Mouse (Mus musculus) kidney, embryonic 15.5 days (tissue): Measurements from ENCODE around the gene Rnft1. TPM values are rescaled to one million over a fixed set of nuclear protein-coding genes. Genes with fewer than 3 reads are reported as not detected.

Source experiments
- ATAC-seq: fragments of 200-750 bp; cut with Nextera tagmentation; replicated peaks from 2 replicates; pipeline ENCODE4 v1.8.0; 2017; ENCODE audit warnings: moderate TSS enrichment; ENCODE audit not compliant: low FRiP score
- H3K27ac ChIP-seq: fragments of 300-500 bp; sonication (generic); 2 replicates; pipeline ENCODE4 v1.5.1; 2015; ENCODE audit warnings: mild to moderate bottlenecking, inconsistent platforms
- H3K27me3 ChIP-seq: fragments of 300-500 bp; sonication (generic); 2 replicates; pipeline ENCODE4 v1.6.1; 2015; ENCODE audit warnings: inconsistent platforms
- H3K36me3 ChIP-seq: fragments of 300-500 bp; sonication (generic); 2 replicates; pipeline ENCODE4 v1.6.1; 2015; ENCODE audit warnings: inconsistent platforms
- H3K4me1 ChIP-seq: fragments of 300-500 bp; sonication (generic); 2 replicates; pipeline ENCODE4 v1.6.1; 2015; ENCODE audit warnings: inconsistent platforms
- H3K4me2 ChIP-seq: fragments of 300-500 bp; sonication (generic); 2 replicates; pipeline ENCODE4 v1.6.1; 2015; ENCODE audit warnings: moderate library complexity, mild to moderate bottlenecking, inconsistent platforms
- H3K4me3 ChIP-seq: fragments of 300-500 bp; sonication (generic); replicated peaks from 2 replicates; pipeline ENCODE4 v1.5.1; 2015; ENCODE audit warnings: mild to moderate bottlenecking, inconsistent platforms
- H3K9ac ChIP-seq: fragments of 300-500 bp; sonication (generic); 2 replicates; pipeline ENCODE4 v1.6.1; 2015; ENCODE audit warnings: mild to moderate bottlenecking, inconsistent platforms
- H3K9me3 ChIP-seq: fragments of 300-500 bp; sonication (generic); replicated peaks from 2 replicates; pipeline ENCODE4 v1.6.1; 2016; ENCODE audit warnings: inconsistent platforms
- WGBS: fragments of 180-500 bp; shearing (Covaris S2); methylation state at CpG from one replicate; pipeline ENCODE4 v1.1.7; 2015; ENCODE audit warnings: mixed read lengths; 5-methylcytosine and 5-hydroxymethylcytosine counted together
- polyA plus RNA-seq: library from polyadenylated mRNA; unstranded; fragments of >200 nt; fragmentation: Nextera tagmentation; extraction: Ambion mirVana; gene quantifications from 2 replicates; pipeline ENCODE4 v1.2.1, GENCODE M21; 2015

The Rnft1 gene
- polyA plus RNA-seq, 1 experiment from 2014 or later = 42.3 TPM

- no peak for ATAC-seq
- Histone ChIP-seq H3K9ac (no peak overlapping the region), H3K9me3 (no peaks in the 10 kb centered on the region), H3K27ac (no peak overlapping the region), H3K27me3 (no peaks in the 10 kb centered on the region), H3K36me3 (peaks cover 15% of the 10 kb centered on the region), H3K4me3 (no peak overlapping the region), H3K4me2 (no peak overlapping the region), H3K4me1 (peaks cover 15% of the 10 kb centered on the region)
- WGBS = 90% methylated on average over 1 of the region's 1 CpGs
These were observed 63.0 kb downstream of the Rnft1 start for GRCm38 (mm10) chr11:86547412-86547811.

Other genes with a start within 250 kb of the Rnft1 start
- 30.5 and 36.1 TPM in 2 replicates for gene Ints2, start 227.1 kb upstream of the Rnft1 start, polyA plus RNA-seq
- 8.5 and 10.2 TPM in 2 replicates for gene Med13, start 127.1 kb upstream of the Rnft1 start, polyA plus RNA-seq
- 60.9 and 70.7 TPM in 2 replicates for gene Rps6kb1, start 60.1 kb downstream of the Rnft1 start, polyA plus RNA-seq
- 10.3 and 10.5 TPM in 2 replicates for gene Tubd1, start 60.3 kb downstream of the Rnft1 start, polyA plus RNA-seq
- gene Vmp1, start 199.2 kb downstream of the Rnft1 start, polyA plus RNA-seq = 139 and 144 TPM in 2 replicates
- 35.8 and 38.2 TPM in 2 replicates for gene Ptrh2, start 199.3 kb downstream of the Rnft1 start, polyA plus RNA-seq